Mouse (Mus musculus): ENCODE data around the gene Gm10282.

- TF ChIP-seq MYC (IDR thresholded peaks at IDR 0.05; ENCODE audit: low read depth, low read length) (no peak), SIN3A (IDR thresholded peaks at IDR 0.05; ENCODE audit: low read length) (no peak), POLR2A (IDR thresholded peaks at IDR 0.05; ENCODE audit: control insufficient read depth in 1 of 2, insufficient read depth in 1 of 2, low read depth in 1 of 2, low read length in 2 of 2, poor library complexity in 1 of 2) (no peak), SMC3 (IDR thresholded peaks at IDR 0.05; ENCODE audit: low read depth, low read length) (no peak), RCOR1 (IDR thresholded peaks at IDR 0.05; ENCODE audit: low read depth, low read length) (no peak), ZNF384 (IDR thresholded peaks at IDR 0.05; ENCODE audit: low read depth, low read length) (no peak), HCFC1 (IDR thresholded peaks at IDR 0.05; ENCODE audit: low read depth, low read length) (no peak), CTCF (IDR thresholded peaks at IDR 0.05 in 2 of 3, conservative IDR thresholded peaks at IDR 0.05 in 1 of 3; ENCODE audit: control insufficient read depth in 1 of 3, insufficient read depth in 1 of 3, low read depth in 2 of 3, low read length in 3 of 3, poor library complexity in 1 of 3, severe bottlenecking in 1 of 3) (no peak), MAX (IDR thresholded peaks at IDR 0.05; ENCODE audit: low read length) (no peak), KAT2A (conservative IDR thresholded peaks at IDR 0.05; ENCODE audit: low read depth, low read length) (no peak)
These were observed 19.1 kb upstream of the Gm10282 start for GRCm38 (mm10) chr8:72324036-72324706.
